Mouse (Mus musculus): Measurements from ENCODE around the gene Cdc42ep1. TPM values are rescaled to one million over a fixed set of nuclear protein-coding genes. Genes with fewer than 3 reads are reported as not detected.

Cdc42ep1 gene
- total and polyA plus RNA-seq, 3 experiments = 0.04 to 1.7 TPM; not detected in 1

GRCm38 (mm10) chr15:78826213-78827204 is 15.9 kb upstream of the Cdc42ep1 start (continued):
- no peak for TF ChIP-seq UBTF (IDR thresholded peaks at IDR 0.05; ENCODE audit: borderline replicate concordance, insufficient read depth, low read depth, low read length)
- TF ChIP-seq RCOR1 (IDR thresholded peaks at IDR 0.05; ENCODE audit: low read depth, low read length) = no peak
- TF ChIP-seq MXI1 (IDR thresholded peaks at IDR 0.05; ENCODE audit: low read depth, low read length) = peak; percentile 39; the same call in 1 of the 2 replicates
- TF ChIP-seq MAX (IDR thresholded peaks at IDR 0.05; ENCODE audit: low read length) = peak; percentile 81
- no peak for TF ChIP-seq POLR2AphosphoS2 (IDR thresholded peaks at IDR 0.05; ENCODE audit: low read length)
- no peak for TF ChIP-seq ELF1 (IDR thresholded peaks at IDR 0.05; ENCODE audit: low read depth, low read length)
- no peak for TF ChIP-seq TCF12 (IDR thresholded peaks at IDR 0.05; ENCODE audit: low read depth, low read length)
- TF ChIP-seq CHD2 (IDR thresholded peaks at IDR 0.05; ENCODE audit: low read length) = no peak
- no peak for TF ChIP-seq EP300 (IDR thresholded peaks at IDR 0.05; ENCODE audit: low read depth in 1 of 2, low read length in 2 of 2)
- TF ChIP-seq ZMIZ1 (IDR thresholded peaks at IDR 0.05; ENCODE audit: low read depth, low read length) = no peak

GRCm38 (mm10) chr15:78828315-78828714 is 14.1 kb upstream of the Cdc42ep1 start:
- Histone ChIP-seq H3K9me3 (replicated peaks; ENCODE audit: insufficient read depth, low read length) (no peaks in the 10 kb centered on the region), H3K9ac (ENCODE audit: control insufficient read depth, low read depth, low read length, poor library complexity, severe bottlenecking) (no peak overlapping the region), H3K36me3 (ENCODE audit: control insufficient read depth in 1 of 2, insufficient read depth in 2 of 2, low read length in 2 of 2) (no peaks in the 10 kb centered on the region), H3K79me2 (ENCODE audit: control insufficient read depth, insufficient read depth, low read length, poor library complexity) (no peaks in the 10 kb centered on the region), H3K27me3 (ENCODE audit: control insufficient read depth in 1 of 2, insufficient read depth in 2 of 2, low read length in 2 of 2) (no peaks in the 10 kb centered on the region; a peak in 1 of 4 replicates), H3K4me1 (ENCODE audit: control insufficient read depth in 1 of 2, insufficient read depth in 2 of 2, low read length in 2 of 2) (0 out of 4 replicates have a peak, but pooled peaks cover 0 to 6% of the 10 kb centered on the region in 2 experiments), H3K27ac (ENCODE audit: control insufficient read depth, low read depth, low read length) (no peak overlapping the region), H3K4me3 (ENCODE audit: control insufficient read depth in 1 of 2, insufficient read depth in 1 of 2, low read depth in 2 of 2, low read length in 2 of 2) (no peak overlapping the region)
- DNase-seq (ENCODE audit: low read depth, low spot score) = no peak
- TF ChIP-seq EP300 (IDR thresholded peaks at IDR 0.05; ENCODE audit: low read depth in 1 of 2, low read length in 2 of 2) (no peak), MXI1 (IDR thresholded peaks at IDR 0.05; ENCODE audit: low read depth, low read length) (no peak), RCOR1 (IDR thresholded peaks at IDR 0.05; ENCODE audit: low read depth, low read length) (no peak), GABPA (IDR thresholded peaks at IDR 0.05; ENCODE audit: low read depth, low read length) (no peak), RAD21 (IDR thresholded peaks at IDR 0.05; ENCODE audit: low read depth, low read length) (no peak), BHLHE40 (IDR thresholded peaks at IDR 0.05; ENCODE audit: borderline replicate concordance, low read depth, low read length) (no peak), E2F4 (IDR thresholded peaks at IDR 0.05; ENCODE audit: borderline replicate concordance, low read depth, low read length) (no peak), MYC (IDR thresholded peaks at IDR 0.05; ENCODE audit: low read depth, low read length) (no peak), SIN3A (IDR thresholded peaks at IDR 0.05; ENCODE audit: low read length) (no peak), CHD2 (IDR thresholded peaks at IDR 0.05; ENCODE audit: low read length) (no peak), CHD1 (IDR thresholded peaks at IDR 0.05; ENCODE audit: low read depth, low read length) (no peak), MEF2A (IDR thresholded peaks at IDR 0.05; ENCODE audit: extremely low read depth, insufficient replicate concordance, low read depth, low read length, poor library complexity, severe bottlenecking) (no peak)

Data from MEL (cell line).